8 mouse cellular contexts compared by ENCODE assay signal in the genomic region with DNA sequence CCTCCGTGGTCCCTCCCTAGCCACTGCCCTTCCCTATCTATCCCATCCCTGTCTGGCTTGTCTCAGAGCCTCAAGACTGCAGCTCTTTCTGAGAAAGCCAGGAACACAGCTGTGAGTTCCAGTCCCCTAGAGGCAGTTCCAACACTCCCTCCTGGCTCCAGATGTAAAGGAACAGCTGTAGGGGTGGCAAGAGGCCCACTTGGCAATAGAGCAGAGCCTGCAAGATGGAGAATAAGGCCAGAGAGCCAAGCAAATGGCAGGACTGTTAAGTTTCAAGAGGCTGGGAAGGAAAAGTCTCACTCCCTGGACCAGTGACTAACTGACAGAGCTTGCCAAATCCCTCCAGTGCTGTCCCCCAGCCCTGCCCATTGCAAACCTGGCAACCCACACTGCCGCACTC.
DNase-seq lines count a peak whose midpoint lies in the region; ATAC-seq and TF ChIP-seq lines count a peak whose summit lies in the region.

No protein-coding gene starts in this region.

- TF ChIP-seq POLR2A in liver, adult 2 months (IDR thresholded peaks at IDR 0.05; ENCODE audit: extremely low read depth, insufficient read depth, low read length), result no peak

- H3K36me3 ChIP-seq in liver, adult 2 months (ENCODE audit: control insufficient read depth, insufficient read depth, low read length), result peaks cover 39% of the 10 kb centered on the region
- peaks cover 59% of the 10 kb centered on the region for H3K36me3 ChIP-seq in intestine, postnatal 0 days (ENCODE audit: control insufficient read depth, insufficient read depth)
- H3K36me3 ChIP-seq in lung, embryonic 14.5 days (ENCODE audit: insufficient read depth), result peaks cover 15% of the 10 kb centered on the region

- H3K9ac ChIP-seq in liver, adult 2 months (ENCODE audit: low read depth, low read length), result no peak overlapping the region
- no peak overlapping the region for H3K9ac ChIP-seq in intestine, postnatal 0 days (ENCODE audit: low read depth, low read length)
- H3K9ac ChIP-seq in lung, embryonic 14.5 days, result no peak overlapping the region

- H3K27ac ChIP-seq in liver, adult 2 months (replicated peaks; ENCODE audit: insufficient read depth, low read depth, low read length), result peak overlapping the region; percentile 32; the same call in 1 of the 2 replicates
- no peak overlapping the region for H3K27ac ChIP-seq in intestine, postnatal 0 days (ENCODE audit: low read depth, low read length)
- H3K27ac ChIP-seq in lung, embryonic 14.5 days (ENCODE audit: low read depth), result peak overlapping the region; percentile 77

- no peak for TF ChIP-seq CTCF in liver, adult 2 months (IDR thresholded peaks at IDR 0.05; ENCODE audit: low read depth, low read length)
- peak; percentile 25; the same call in 1 of the 2 replicates for TF ChIP-seq CTCF in intestine, postnatal 0 days (IDR thresholded peaks at IDR 0.05; ENCODE audit: low read depth)
- peak; percentile 18; the same call in 1 of the 2 replicates for TF ChIP-seq CTCF in lung, embryonic 14.5 days (IDR thresholded peaks at IDR 0.05; ENCODE audit: low read depth)

- DNase-seq in liver, adult 2 months (ENCODE audit: extremely low read depth, low read depth, low spot score), result peak; percentile 50
- DNase-seq in liver, result no peak
- DNase-seq in gastrocnemius, postnatal 10 days, result peak; percentile 86
- DNase-seq in lung, embryonic 14.5 days, result peak; percentile 93
- no peak for DNase-seq in thymus, postnatal 4 days
- no peak for DNase-seq in thymus, postnatal 0 days (ENCODE audit: low spot score)
- DNase-seq in layer of hippocampus, adult 18-20 months (ENCODE audit: low spot score in 2 of 2), result no peak

- H3K4me3 ChIP-seq in liver, adult 2 months (ENCODE audit: insufficient read depth, low read depth, low read length), result no peak overlapping the region
- H3K4me3 ChIP-seq in intestine, postnatal 0 days (ENCODE audit: low read depth, low read length), result no peak overlapping the region
- H3K4me3 ChIP-seq in lung, embryonic 14.5 days (ENCODE audit: low read depth, low read length), result no peak overlapping the region

- no peaks in the 10 kb centered on the region for H3K79me2 ChIP-seq in liver, adult 2 months (ENCODE audit: control insufficient read depth, insufficient read depth, low read length)

- H3K4me2 ChIP-seq in intestine, postnatal 0 days (replicated peaks; ENCODE audit: low read depth), result no peak overlapping the region
- no peak overlapping the region for H3K4me2 ChIP-seq in lung, embryonic 14.5 days

- 67% methylated on average over 2 of the region's 2 CpGs for WGBS in liver, adult 2 months
- WGBS in intestine, postnatal 0 days, result 59% methylated on average over 2 of the region's 2 CpGs
- 40% methylated on average over 2 of the region's 2 CpGs for WGBS in lung, embryonic 14.5 days

- H3K9me3 ChIP-seq in intestine, postnatal 0 days (ENCODE audit: control insufficient read depth), result no peaks in the 10 kb centered on the region
- H3K9me3 ChIP-seq in lung, embryonic 14.5 days (ENCODE audit: low read depth, low read length), result no peaks in the 10 kb centered on the region

- H3K4me1 ChIP-seq in liver, adult 2 months (ENCODE audit: control insufficient read depth, insufficient read depth, low read length), result peaks cover 13% of the 10 kb centered on the region
- peaks cover 10% of the 10 kb centered on the region; the same call in 1 of the 2 replicates for H3K4me1 ChIP-seq in intestine, postnatal 0 days (replicated peaks; ENCODE audit: control insufficient read depth, insufficient read depth, low read length)
- H3K4me1 ChIP-seq in lung, embryonic 14.5 days (ENCODE audit: insufficient read depth), result peaks cover 17% of the 10 kb centered on the region

- no peak for ATAC-seq in intestine, postnatal 0 days
- ATAC-seq in lung, embryonic 14.5 days (ENCODE audit: insufficient read depth), result peak; percentile 92

- H3K27me3 ChIP-seq in liver, adult 2 months (ENCODE audit: control insufficient read depth, insufficient read depth, low read length), result no peaks in the 10 kb centered on the region
- no peaks in the 10 kb centered on the region for H3K27me3 ChIP-seq in intestine, postnatal 0 days (replicated peaks; ENCODE audit: control insufficient read depth, insufficient read depth, low read length)
- H3K27me3 ChIP-seq in lung, embryonic 14.5 days (ENCODE audit: insufficient read depth, low read length), result no peaks in the 10 kb centered on the region

Comparison
In these comparisons a context has a peak if more than half of its experiments do, and no peak if none do; other contexts are left out.
1. DNase-seq: peak in liver, adult 2 months (single experiment), gastrocnemius, postnatal 10 days (single experiment) and lung, embryonic 14.5 days (single experiment); none in liver (single experiment), thymus, postnatal 4 days (single experiment), thymus, postnatal 0 days (single experiment) and layer of hippocampus, adult 18-20 months (0 of 2).